In the genomic region with DNA sequence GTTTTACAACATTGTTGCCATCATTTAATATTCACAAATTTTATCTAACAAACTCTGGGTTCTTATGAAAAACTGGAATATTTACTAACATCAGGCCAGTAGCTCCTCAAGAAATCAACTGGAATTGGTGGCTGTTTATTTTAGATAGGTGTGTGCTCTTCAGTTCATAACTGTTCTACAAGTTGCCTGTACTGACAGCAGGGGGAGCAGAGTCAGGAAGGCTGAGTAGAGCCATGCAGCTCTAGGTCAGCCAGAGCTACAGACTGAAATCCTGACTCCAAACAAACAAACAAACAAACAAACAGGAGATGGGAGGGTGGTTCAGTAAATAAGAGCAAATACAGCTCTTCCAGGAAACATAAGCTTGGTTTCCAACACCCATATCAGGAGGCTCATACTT, we compare ENCODE assay signal across 1 mouse cellular context.
TF ChIP-seq lines count a peak whose summit lies in the region.

No protein-coding gene starts in this region.

TF ChIP-seq in MEL, 35 proteins besides CTCF, POLR2A, EP300 and RAD21 (continued from another document):
- 0 out of 2 replicates have a peak, but pooled peaks have one; percentile 16 for TF ChIP-seq ZC3H11A (IDR thresholded peaks at IDR 0.05; ENCODE audit: low read depth, low read length)
- no peak for TF ChIP-seq CHD2 (IDR thresholded peaks at IDR 0.05; ENCODE audit: low read length)
- no peak for TF ChIP-seq JUND (IDR thresholded peaks at IDR 0.05; ENCODE audit: low read depth, low read length)
- no peak for TF ChIP-seq E2F4 (IDR thresholded peaks at IDR 0.05; ENCODE audit: borderline replicate concordance, low read depth, low read length)
- TF ChIP-seq MAX (IDR thresholded peaks at IDR 0.05; ENCODE audit: low read length) = no peak
TF ChIP-seq in MEL: peak in this region for 2.
